Mouse (Mus musculus): ENCODE results near the gene Arid1b.

The Arid1b gene

DNA sequence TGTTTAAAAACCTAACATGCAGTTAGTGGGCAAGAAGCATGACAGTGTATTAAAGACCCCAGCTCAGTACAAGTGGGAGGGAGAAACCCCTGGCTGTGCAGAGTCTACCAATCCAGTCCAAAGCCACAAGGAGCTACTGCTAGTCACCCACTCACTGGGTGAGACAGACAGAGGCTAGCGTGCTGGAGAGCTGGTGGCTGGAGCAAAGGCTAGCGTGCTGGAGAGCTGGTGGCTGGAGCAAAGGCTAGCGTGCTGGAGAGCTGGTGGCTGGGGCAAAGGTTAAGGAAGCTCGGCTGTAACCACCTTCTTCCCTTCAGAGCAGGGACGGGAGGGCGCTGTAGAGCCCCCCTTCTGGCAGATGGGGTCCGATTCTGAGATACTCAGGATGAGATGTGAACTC is 320.6 kb downstream of the Arid1b start:
- DNase-seq (ENCODE audit: low spot score in 2 of 2): no peak

DNA sequence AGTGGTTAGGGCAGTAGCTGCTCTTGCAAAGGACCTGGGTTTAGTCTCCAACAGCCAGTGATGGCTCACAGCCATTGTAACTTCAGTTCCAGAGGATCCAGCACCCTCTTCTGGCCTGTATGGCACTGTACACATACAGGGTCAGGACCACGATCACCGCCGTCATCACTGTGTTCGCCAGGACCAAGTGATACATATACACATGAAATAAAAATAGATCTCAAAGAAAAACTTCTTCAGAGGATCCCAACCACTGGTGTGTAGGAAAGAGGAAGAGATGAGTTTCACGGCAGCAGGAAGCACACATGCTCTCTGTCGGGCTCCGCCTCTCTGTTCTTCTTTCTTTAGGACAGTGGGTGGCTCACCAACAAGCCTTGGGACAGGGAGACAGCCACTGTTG is 322.4 kb downstream of the Arid1b start:
- DNase-seq (ENCODE audit: low spot score in 2 of 2): no peak

GRCm38 (mm10) chr17:5321589-5322225 is 327.6 kb downstream of the Arid1b start:
- peak in 1 of 2 experiments; percentile 55 for DNase-seq (ENCODE audit: low spot score in 2 of 2)

DNA sequence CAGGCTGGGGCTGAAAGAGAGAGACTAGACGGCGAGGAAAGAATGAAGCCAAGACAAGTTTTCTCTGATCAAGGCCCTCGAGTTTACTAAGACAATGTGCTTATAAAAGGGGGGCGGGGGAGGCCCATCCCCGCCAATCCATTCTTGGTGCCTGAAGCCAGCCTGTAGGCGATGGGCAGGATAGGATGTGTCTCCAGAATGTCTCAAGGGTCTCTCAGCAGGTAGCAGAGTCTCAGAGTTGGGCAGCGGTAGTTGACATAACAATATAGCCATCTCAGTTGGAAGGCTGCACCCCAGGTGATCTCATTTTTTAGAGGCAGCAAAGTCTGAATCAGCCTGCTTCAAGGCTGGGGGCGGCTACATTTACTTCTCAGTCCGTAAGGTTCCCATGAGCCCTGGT is 328.5 kb downstream of the Arid1b start:
- DNase-seq (ENCODE audit: low spot score in 2 of 2): no peak

DNA sequence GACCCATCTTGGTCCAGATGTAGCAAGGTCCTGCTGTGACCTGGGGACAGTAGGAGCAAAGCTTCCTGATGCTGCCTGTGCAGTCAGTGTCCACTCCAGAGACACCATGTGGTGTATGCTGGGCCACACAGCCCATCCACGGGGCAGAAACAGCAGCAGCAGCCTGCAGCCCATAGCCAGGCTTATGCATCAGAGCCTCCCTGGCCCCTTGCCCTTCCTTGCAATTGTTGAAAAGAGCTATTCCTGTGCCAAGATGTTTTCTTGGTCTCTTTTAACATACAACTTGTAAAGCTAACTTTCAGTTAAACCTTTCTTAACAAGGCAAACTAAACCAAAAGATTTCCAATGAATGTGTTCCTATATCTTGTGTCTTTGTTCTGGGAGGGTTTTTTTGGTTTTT is 329.6 kb downstream of the Arid1b start:
- DNase-seq (ENCODE audit: low spot score in 2 of 2): no peak

GRCm38 (mm10) chr17:5324236-5324876 is 330.2 kb downstream of the Arid1b start:
- DNase-seq (ENCODE audit: low spot score in 2 of 2): no peak

GRCm38 (mm10) chr17:5326689-5327088 is 332.6 kb downstream of the Arid1b start:
- no peak for DNase-seq (ENCODE audit: low spot score in 2 of 2)

DNA sequence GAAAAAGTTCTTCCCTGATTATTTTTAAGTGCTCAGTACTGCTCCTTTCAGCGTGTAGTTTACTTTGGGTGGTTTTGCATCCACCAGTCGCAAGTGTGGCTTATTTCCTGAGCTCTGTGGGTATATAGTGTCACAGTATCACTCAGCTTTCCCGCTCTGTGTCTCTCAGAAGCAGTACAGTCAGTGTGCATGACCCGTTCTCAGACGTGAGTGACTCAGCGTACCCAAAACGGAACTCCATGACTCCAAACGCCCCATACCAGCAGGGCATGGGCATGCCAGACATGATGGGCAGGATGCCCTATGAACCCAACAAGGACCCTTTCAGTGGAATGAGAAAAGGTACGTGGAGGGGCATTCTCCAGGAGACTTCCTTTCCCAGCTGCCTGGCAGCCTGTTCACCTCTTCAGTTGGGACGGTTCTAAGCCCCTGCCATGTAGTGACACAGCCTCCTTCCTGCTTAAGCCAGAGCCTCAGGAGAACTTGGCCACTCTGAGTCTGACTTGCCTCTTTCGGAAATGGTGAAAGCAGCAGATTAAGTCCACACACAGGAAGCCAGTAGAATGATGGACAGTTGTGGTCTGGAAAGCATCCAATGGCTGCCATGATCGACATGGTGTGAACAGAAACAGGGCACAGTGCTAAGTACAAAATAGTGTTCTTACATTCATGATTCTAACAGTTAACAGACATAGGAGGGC is 333.5 kb downstream of the Arid1b start:
- no peak for DNase-seq (ENCODE audit: low spot score in 2 of 2)

GRCm38 (mm10) chr17:5329478-5329877 is 335.3 kb downstream of the Arid1b start:
- DNase-seq (ENCODE audit: low spot score in 2 of 2): no peak

DNA sequence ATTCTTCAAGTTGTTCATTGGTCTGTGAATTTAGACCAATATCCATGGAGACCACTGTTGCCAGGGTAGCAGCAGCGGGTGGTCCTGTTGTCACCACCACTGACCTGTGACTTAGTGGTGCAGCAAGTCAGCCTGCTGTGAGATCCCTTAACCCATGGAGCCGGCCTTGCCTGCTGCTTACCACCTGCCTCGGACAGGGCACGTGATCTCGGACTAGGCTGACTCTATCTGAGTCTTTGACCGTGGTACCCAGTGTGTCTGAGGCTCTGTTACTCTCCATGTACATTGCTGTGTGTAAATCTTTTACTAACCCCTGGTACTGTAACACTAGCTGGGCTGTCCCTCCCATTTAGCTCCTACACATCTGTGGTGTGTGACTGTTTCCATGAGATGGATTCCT is 335.9 kb downstream of the Arid1b start:
- no peak for DNase-seq (ENCODE audit: low spot score in 2 of 2)

- peak in 1 of 2 experiments; percentile 47 for DNase-seq (ENCODE audit: low spot score in 2 of 2)
Observed at GRCm38 (mm10) chr17:5330644-5331043, 336.5 kb downstream of the Arid1b start.

DNA sequence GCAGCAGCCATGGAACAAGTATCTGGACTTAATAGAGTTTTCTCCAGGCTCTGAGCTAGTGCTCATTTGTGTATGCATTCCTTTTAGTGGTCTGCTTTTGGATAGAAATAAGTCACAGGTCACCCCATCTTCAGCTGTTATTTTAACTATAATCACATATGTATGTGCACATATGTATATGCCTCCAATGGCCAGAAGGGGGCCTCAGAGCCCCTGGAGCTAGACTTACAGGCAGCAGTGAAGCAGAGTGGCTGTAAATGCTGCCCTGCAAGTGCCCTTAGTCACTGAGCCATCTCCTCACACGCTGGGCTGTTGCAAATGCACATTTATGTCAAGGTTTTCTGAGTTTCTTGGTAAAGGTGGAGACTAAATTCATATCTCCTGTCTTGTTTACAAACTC is 337.3 kb downstream of the Arid1b start:
- peak in 1 of 2 experiments; percentile 52 for DNase-seq (ENCODE audit: low spot score in 2 of 2)

GRCm38 (mm10) chr17:5334567-5334966 is 340.4 kb downstream of the Arid1b start:
- no peak for DNase-seq (ENCODE audit: low spot score in 2 of 2)

DNA sequence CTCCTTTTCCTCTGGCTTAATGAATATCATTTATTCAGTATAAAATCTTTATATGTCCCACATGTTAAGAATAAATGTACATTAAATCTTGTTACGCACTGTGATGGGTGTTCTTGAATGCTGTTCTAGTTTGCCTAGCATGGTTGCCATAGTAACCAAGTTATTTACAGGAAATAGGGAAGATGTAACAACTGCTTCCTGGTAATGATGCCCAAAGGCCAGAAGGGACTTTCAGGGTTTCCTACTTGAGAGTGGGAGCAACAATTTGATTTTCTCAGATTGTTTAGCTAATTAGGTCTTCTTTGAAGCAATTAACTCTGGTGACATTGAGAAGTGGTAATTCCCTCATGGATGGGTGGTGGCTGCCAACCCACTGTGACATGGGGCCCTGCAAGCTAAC is 350.3 kb downstream of the Arid1b start:
- DNase-seq (ENCODE audit: low spot score in 2 of 2): no peak

DNA sequence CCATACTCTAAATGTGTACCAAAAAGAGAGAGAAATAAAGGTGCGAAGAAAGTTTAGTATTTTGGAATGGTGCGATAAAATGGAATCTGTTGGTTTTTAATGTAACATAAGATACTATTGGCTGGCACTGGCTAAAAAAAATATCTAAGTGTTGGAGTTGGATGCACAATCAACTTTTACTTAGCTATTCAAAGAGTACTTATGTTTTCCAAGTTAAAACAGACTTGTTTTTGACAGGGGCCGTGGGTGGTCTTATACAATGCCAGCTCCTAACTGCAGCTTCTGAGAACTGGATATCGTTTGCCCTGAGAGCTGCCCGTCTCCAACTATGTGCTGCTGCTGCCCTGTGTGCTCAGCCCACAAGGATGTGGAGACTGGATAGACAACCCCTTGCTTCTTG is 351.7 kb downstream of the Arid1b start:
- DNase-seq (ENCODE audit: low spot score in 2 of 2): no peak

DNA sequence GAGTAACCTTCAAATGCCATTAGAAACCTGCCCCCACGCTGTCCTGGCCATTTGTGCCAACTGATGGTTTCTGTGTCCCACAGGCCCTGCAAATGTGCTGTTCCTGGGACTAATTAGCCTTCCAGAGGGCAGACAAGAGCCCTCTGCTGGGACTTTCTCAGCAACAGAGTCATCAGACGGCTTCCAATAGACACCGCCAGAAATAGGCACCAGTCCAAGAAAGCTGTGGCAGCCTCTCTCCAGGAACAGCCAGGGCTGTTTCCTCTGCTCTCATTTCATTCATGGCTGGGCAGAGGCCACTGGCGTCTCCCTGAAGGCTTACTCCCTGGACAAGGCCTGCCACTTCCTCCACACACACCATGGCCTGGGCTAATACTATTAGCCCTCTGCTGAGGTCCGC is 358.8 kb downstream of the Arid1b start:
- DNase-seq (ENCODE audit: low spot score in 2 of 2): no peak

DNA sequence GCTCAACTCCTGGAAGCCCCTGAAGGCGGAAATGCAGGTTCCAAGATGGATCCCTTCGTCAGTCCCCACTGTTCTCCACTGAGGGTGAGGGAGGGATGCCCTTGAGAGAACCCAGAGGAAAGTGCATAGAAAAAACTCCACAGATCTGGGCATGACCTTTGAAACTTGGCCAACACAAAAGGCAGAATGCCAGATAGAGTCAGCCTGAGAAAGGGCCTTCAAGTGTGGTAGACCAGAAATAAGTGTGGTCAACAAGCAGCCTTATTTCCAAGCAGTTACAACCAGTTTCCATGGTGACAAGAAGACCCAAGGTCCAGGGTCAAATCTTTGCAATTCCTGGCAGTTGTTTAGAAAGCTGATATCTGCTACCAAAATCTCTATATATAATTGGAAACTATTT is 366.6 kb downstream of the Arid1b start:
- DNase-seq (ENCODE audit: low spot score in 2 of 2): no peak

GRCm38 (mm10) chr17:5365992-5366398 is 371.9 kb downstream of the Arid1b start:
- DNase-seq (ENCODE audit: low spot score in 2 of 2): no peak

DNA sequence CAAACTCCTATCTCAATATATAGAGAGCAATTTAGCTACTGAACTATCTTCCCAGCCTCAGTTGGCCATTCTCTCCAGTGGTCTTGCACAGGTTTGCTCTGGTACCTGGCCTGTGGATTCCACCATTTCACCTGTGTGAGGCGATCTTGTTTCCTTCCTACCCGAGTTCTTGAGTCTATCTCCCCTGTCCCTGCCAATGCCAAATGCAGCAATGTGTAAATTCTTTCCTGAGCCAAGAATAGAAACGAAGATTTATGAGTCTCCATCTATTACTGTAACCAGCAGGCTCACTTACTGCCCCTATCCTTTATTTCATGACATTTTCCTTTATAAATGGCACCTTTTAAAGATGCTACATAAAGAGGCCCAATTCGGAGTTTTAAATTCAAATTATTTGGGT is 376.9 kb downstream of the Arid1b start:
- DNase-seq (ENCODE audit: low spot score in 2 of 2): no peak

GRCm38 (mm10) chr17:5371521-5371920 is 377.4 kb downstream of the Arid1b start:
- DNase-seq (ENCODE audit: low spot score in 2 of 2): no peak

- no peak for DNase-seq (ENCODE audit: low spot score in 2 of 2)
Observed at GRCm38 (mm10) chr17:5372951-5373350, 378.8 kb downstream of the Arid1b start.

GRCm38 (mm10) chr17:5377151-5377929 is 383.2 kb downstream of the Arid1b start:
- DNase-seq (ENCODE audit: low spot score in 2 of 2): no peak

Data from spleen, postnatal 10 days (tissue).